Mouse (Mus musculus): Measurements from ENCODE around the gene Ltbp3.

Ltbp3 gene

GRCm38 (mm10) chr19:5723934-5724548, 16.7 kb upstream of the Ltbp3 start:
- DNase-seq (ENCODE audit: low read depth in 1 of 2, low spot score in 2 of 2): no peak

DNA sequence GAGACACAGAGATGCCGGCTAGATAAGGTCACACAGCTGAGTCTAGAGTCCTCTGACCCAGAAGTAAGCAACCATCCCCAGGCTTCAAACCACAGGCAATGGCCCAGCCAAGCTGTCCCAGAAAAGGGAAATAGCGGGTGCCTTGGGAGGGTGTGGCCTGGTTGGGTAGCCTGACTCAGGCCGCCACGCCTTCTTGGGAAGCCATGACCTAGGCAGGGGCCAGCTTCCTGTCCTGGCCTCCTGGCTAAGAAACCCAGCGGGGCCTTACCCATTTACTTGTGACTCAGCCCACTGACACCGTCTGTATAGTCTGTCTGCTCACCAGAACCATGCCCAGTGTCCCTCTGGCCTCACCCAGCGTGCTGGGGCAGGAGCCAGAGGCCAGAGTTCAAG, 16.2 kb upstream of the Ltbp3 start:
- DNase-seq (ENCODE audit: low read depth in 1 of 2, low spot score in 2 of 2): peak; percentile 91 to 95

DNA sequence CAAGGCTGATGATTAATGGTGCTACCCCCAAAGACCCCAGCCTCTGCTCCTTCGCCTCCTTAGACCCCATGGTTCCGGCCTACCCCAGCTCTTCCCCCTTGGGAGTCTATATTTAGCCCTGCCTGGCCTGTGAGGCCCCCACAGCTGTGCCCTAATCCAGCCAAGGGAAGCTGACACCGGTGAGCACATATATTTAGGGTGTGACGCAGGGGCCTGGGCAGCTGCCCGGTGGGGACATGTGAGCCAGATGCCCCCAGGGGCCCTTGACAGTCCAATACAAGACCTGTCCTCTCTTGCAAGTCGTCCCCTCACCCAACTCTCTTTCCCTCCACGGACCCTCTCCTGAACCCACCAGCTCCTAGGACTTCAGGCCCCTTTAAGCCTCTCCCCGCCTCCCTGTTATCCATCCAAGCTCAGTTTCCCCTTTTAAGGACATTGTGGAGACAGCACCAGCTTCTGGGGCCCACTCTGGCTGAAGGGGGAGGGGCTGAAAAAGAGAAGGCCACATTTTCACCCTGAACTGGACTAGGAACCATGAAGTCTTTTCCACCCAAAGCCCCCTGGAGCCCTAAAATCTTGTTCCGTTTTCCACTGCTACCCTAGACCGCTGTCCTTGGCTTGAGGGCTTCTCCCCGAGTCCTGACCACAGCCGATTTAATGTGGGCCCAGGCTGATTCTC, 15.5 kb upstream of the Ltbp3 start:
- no peak for DNase-seq (ENCODE audit: low read depth in 1 of 2, low spot score in 2 of 2)

DNA sequence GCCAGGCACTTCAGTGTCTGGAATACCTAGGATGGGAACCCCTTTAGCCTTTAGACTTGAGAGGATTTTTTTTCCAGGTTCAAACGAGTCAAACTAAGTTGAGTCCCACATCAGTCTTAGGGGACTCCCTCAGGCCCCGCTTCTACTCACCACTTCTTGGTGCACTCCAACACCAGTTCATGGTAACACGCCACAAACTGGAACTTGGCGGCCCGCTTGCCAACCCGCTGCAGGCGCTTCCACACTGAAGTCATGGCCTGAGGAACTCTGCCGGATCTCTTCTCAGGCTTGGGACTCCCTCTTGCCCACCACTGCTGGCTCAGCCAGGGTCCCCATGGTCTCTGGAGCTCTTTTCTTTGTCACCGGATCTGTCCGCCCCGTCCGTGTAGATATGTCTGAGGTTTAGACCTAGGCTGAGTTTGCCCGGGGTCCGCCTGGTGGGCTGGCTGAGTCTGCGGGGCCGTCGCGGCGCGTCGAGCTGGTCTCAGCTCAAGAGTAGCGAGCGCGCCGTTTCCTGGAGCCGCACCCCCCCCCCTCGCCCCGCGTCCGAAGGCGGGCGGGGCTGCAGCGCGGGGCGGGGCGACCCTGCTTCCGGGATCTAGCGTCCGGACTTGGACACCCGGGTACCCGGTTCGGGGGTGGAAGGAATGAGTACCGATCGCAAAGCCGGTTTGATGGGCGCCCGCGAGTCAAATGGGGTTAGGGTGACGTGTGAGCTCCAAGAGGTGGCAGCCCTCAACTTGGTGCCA, 14.8 kb upstream of the Ltbp3 start, which contains the start of gene Ehbp1l1:
Ehbp1l1 (minus strand) TSS at position 551 of the 749 bp plus-strand sequence.
- DNase-seq (ENCODE audit: low read depth in 1 of 2, low spot score in 2 of 2): peak in 1 of 2 experiments; percentile 42

DNA sequence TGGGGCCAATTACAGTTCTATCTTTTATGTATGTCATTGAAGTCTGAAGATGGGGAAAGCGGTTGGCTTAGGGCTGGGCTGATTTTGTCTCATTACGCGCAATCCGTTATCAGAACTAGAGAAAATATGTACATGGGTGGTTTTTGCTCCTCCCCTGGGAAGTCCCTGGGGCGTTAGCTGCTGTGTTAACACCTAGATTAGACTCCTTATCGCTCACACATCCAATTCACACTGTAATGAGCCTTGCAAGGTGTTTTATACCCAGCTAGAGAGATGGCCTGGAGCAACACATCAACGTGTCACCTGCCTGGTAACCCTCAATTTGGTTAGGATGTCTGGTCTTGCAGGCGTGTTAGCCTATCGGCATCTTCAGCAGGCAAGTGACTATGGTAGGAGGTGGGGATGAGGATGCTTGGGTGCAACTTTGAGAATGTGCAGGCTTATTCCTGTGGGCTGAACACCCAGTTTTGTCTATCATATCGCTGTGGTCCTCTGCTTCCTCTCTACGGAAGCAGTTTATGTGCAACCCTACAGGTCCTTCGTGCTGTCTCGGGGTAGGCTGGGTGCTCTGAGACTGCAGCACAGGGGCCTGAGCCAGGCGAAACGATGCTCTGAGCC, 13.6 kb upstream of the Ltbp3 start:
- no peak for DNase-seq (ENCODE audit: low read depth in 1 of 2, low spot score in 2 of 2)

DNA sequence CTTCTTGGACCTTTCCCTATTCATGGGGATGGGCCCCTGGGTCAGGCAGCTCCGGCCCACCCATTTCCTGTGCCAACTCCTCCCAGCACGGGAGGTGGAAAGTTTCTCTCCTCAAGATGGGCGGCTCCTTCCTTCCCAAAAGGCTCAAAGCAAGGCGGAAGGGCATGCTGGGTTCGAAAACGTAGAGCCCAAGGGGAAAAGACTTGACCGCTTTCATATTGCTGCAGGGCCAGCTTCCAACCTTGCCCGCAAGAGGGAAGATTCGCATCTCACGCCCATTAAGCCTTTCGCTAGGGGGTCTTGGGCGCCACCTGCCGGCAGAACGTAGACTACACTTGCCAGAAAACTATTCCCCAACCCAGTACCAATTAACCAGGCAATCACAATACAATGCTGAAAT, 13.0 kb upstream of the Ltbp3 start:
- peak; percentile 67 to 84 for DNase-seq (ENCODE audit: low read depth in 1 of 2, low spot score in 2 of 2)

- DNase-seq (ENCODE audit: low read depth in 1 of 2, low spot score in 2 of 2): no peak
These were observed 11.9 kb upstream of the Ltbp3 start for GRCm38 (mm10) chr19:5728631-5729443.

DNA sequence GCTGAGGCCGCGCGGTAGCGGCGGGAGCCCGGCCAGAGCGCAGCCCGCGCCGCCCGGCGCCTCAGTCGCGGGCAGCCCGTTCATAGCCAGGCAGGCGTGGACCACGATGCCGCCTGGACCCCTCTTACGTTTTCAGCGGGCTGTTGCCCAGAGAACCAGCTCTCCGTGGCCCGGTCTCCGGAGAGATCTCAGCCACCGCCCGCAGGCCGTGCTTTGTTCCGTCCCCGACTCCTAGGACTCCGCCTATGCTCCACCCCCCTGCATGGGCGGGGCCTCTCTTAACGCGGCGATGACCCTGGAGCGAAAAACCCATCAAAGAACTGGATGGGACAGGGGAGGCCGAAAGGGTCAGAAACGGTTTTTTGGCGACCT, 11.3 kb upstream of the Ltbp3 start, which contains the start of gene Fam89b:
Fam89b (minus strand) TSS at position 210 of the 372 bp plus-strand sequence.
- peak in 1 of 2 experiments; percentile 71 for DNase-seq (ENCODE audit: low read depth in 1 of 2, low spot score in 2 of 2)

GRCm38 (mm10) chr19:5730314-5731186, 10.2 kb upstream of the Ltbp3 start:
- no peak for DNase-seq (ENCODE audit: low read depth in 1 of 2, low spot score in 2 of 2)

DNA sequence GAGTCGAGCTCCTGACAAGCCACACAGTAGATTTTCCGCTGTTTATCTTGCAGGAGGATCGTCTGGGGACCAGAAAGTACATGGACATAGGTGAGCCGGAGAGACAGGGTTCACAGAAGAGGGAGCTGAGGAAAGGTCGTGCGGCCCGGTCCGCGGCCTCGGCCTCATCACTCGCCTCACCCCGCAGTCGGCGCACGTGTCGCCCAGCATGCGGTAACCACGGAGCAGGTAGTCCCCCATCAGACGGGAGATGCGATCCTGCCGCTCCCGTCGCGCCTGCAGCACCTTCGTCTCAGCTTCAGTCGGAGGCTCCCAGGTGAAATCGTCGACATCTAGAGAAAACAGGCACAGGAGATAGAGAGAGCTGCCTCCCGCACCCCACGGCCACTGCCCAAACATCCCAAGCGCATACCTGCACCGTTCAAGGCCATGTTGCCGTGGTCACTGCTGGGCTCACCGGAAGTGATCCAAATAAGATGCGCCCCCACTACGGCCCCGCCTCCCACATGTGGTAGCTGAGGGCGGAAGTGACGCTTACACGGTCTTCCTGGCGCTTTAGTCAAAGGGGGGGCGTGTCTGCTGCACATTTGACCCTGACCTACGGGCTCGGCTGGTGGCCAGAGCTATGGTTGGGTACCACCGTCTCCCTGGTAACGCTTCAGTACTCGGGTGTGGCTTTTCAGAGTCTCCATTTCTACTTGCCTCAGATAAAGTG, 9.3 kb upstream of the Ltbp3 start:
- peak; percentile 74 to 86 for DNase-seq (ENCODE audit: low read depth in 1 of 2, low spot score in 2 of 2)

GRCm38 (mm10) chr19:5734325-5734724, 6.4 kb upstream of the Ltbp3 start:
- no peak for DNase-seq (ENCODE audit: low read depth in 1 of 2, low spot score in 2 of 2)

GRCm38 (mm10) chr19:5739446-5739845, 1.3 kb upstream of the Ltbp3 start:
- DNase-seq (ENCODE audit: low read depth in 1 of 2, low spot score in 2 of 2): no peak

GRCm38 (mm10) chr19:5741641-5742240, 1.0 kb downstream of the Ltbp3 start:
- no peak for DNase-seq (ENCODE audit: low read depth in 1 of 2, low spot score in 2 of 2)

- DNase-seq (ENCODE audit: low read depth in 1 of 2, low spot score in 2 of 2): no peak
These were observed 1.5 kb downstream of the Ltbp3 start for GRCm38 (mm10) chr19:5742241-5742641.

GRCm38 (mm10) chr19:5743576-5743975, 2.9 kb downstream of the Ltbp3 start:
- peak in 1 of 2 experiments; percentile 27 for DNase-seq (ENCODE audit: low read depth in 1 of 2, low spot score in 2 of 2)

DNA sequence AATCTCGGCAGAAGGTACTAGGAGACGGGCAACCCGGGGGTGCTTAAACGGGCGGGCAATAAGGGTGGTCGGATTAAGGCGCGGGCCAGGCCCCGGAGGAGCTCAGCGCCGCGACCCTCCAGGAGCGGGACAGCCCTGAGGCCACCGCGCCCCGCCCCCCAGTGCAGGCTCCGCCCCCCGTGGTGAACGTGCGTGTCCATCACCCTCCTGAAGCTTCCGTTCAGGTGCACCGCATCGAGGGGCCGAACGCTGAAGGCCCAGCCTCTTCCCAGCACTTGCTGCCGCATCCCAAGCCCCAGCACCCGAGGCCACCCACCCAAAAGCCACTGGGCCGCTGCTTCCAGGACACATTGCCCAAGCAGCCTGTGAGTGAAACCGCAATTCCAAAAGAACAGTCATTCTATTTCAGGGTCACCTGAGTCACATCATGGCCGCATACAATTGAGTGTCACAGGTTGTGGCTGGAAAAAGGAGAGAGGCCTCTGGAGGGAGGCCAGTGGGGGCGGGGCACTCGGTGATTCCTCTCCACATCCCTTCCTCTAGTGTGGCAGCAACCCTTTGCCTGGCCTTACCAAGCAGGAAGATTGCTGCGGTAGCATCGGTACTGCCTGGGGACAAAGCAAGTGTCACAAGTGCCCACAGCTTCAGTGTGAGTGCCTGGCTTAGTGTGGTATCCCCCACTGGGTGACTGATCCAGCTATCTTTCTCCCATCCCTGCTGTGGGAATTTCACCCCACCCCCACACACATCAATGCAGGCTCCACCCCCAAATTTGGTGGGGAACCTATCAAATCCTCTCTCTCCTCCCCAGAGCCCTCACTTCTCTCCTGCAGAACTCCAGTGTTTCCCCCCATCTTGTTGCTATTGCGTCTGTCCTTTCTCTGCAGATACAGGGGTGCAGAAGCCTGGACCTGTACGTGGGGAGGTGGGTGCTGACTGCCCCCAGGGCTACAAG, 5.3 kb downstream of the Ltbp3 start:
- DNase-seq (ENCODE audit: low read depth in 1 of 2, low spot score in 2 of 2): no peak

DNA sequence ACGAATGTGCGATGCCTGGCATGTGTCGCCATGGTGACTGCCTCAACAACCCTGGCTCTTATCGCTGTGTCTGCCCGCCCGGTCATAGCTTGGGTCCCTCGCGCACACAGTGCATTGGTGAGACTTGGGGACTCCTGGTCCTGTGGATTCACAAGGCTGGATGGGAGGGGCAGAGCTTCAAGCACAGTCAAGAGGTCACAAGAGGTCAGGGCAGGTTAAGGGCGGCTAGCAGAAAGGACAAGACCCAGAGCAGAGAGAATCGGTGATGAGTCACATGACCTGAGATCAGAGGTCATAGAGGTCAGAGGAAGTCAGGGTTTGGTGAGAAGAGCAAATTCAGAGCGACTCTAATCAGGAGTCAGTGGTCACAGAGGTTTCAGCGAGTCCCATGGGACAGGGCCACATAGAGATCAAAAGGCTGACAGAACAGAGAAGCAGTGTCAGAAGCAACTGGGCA, 6.2 kb downstream of the Ltbp3 start:
- DNase-seq (ENCODE audit: low read depth in 1 of 2, low spot score in 2 of 2): no peak

- no peak for DNase-seq (ENCODE audit: low read depth in 1 of 2, low spot score in 2 of 2)
These were observed 8.8 kb downstream of the Ltbp3 start for GRCm38 (mm10) chr19:5749476-5749875.

Measured in monocyte, adult 2 months (primary cell).